Mouse (Mus musculus) lung, embryonic 16.5 days (tissue): ENCODE measurements around the gene Impg2. TPM values are rescaled to one million over a fixed set of nuclear protein-coding genes. Genes with fewer than 3 reads are reported as not detected.

Source experiments
- polyA plus RNA-seq: library from polyadenylated mRNA; unstranded; fragments of >200 nt; fragmentation: Nextera tagmentation; extraction: Ambion mirVana; gene quantifications from 2 replicates; pipeline ENCODE4 v1.2.1, GENCODE M21; 2015

Gene Impg2
- polyA plus RNA-seq, 1 experiment from 2014 or later = 0.16 TPM

Other genes with a start within 250 kb of the Impg2 start
- 682 and 760 TPM in 2 replicates for gene Rpl24, start 238.0 kb upstream of the Impg2 start, polyA plus RNA-seq
- 18.3 and 18.7 TPM in 2 replicates for gene Zbtb11, start 230.4 kb upstream of the Impg2 start, polyA plus RNA-seq
- 207 and 226 TPM in 2 replicates for gene Pcnp, start 174.6 kb upstream of the Impg2 start, polyA plus RNA-seq
- gene Trmt10c, start 166.5 kb upstream of the Impg2 start, polyA plus RNA-seq = 20.9 and 23.9 TPM in 2 replicates
- 25.9 and 28.5 TPM in 2 replicates for gene Senp7, start 156.0 kb upstream of the Impg2 start, polyA plus RNA-seq